Mouse (Mus musculus) urinary bladder, postnatal 14 days (tissue): ENCODE data around the gene Cyp2t4.

ENCODE experiments used
- DNase-seq: peaks from one replicate; pipeline ENCODE4 v3.0.0; 2021; ENCODE audit warnings: low spot score

The Cyp2t4 gene

GRCm38 (mm10) chr7:27153205-27153764 lies at the start of gene Cyp2t4:
TSS of gene Cyp2t4 (plus strand) at chr7:27153714.
- peak; percentile 67 for DNase-seq

DNA sequence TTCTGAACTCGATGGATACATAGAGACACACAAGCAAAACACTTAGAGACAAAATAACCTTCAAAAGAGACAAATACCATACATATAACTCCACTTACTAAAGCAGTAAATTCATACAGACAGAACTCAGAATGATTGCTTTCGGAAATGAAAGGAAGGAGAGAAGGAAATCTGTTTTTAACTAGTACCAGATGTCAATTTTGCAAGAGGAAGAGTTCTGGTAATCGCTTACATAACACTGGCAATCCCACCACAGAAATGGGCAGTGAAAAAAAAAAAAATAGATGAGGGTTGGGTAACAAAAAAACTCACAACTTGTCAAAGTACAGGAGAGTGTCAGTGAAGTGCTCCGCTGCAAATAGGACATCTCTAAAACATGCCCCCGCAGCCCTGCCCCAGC lies 48.6 kb upstream of the Cyp2t4 start:
- no peak for DNase-seq

DNA sequence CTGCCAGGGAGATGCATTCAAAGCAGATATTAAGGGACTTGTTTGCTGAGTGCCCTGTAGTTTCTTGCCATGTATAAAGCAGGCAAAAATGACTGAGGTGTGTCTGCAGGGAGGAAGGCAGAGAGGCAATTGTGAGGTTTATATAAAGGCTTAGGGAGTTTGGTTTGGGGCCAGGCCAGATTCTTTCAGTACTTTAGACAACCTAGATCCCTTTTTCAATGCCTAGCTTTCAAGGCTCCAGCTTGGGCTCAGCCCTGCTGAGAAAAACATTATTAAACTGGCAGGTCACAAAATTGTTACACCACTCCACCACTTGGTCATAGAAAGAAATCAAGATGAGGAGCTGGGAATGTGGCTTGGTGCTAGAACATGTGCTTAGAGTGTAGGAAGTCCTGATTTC lies 43.2 kb upstream of the Cyp2t4 start:
- no peak for DNase-seq

DNA sequence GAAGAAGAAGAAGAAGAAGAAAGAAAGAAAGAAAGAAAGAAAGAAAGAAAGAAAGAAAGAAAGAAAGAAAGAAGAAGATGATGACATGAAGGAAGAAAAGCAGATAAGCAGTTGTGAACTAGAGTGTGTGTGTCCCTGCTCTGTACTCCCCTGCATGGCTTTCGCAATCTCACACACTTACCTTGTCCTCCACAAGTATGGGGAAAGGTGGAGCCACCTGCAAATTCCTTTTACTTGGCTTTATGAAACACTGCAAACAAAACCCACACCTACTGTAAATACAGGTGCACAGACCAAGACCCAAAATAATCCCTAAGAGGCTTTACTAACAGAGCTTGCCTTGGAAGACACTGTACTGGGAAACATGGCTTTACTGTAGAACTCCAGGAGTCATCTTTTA lies 42.5 kb upstream of the Cyp2t4 start:
- DNase-seq, result no peak

DNA sequence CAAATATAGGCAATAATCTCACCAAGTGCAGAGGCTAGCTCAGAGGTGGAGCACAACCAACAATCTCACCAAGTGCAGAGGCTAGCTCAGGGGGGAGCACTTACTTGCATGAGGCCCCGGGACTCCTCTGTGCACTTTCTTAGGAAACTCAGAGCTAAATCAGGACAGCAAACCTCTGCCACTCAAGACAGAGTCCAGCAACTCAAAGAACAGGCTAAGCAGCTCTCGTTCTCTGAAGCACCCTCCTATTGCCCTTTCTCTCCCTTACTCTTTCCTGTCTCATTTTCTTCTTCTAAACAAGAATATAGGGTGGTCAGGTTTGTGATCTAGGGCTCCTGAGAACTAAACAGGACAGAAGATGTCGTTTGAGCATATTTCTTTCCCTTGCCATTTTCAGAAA lies 41.5 kb upstream of the Cyp2t4 start:
- DNase-seq, result no peak

- peak; percentile 22 for DNase-seq
Measured at GRCm38 (mm10) chr7:27118033-27118511, 35.4 kb upstream of the Cyp2t4 start.

DNA sequence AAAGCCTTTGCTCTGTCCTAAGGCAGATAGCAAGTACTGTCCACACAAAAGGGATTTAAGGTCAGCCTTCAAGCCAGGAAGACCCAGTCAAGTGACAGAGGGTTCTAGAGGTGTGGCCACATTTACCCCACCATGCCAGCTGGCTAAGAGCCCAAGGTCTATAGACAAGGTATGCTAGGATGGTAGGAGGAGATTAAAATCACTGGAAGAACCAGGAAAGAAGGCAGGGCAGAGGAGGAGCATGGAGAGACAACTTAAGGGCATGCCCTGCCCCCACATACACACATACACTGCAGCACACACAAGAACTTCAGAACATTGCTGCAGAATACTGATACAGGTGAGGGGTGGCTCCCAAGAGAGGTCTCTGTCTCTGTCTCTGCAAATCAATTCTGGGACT lies 33.8 kb upstream of the Cyp2t4 start, which contains the start of gene Cyp2f2:
Gene Cyp2f2, plus strand, starts transcription at position 234 of the 400 bp plus-strand sequence.
- peak; percentile 14 for DNase-seq

- DNase-seq, result no peak
Measured at GRCm38 (mm10) chr7:27124305-27124832, 29.1 kb upstream of the Cyp2t4 start.

- no peak for DNase-seq
Measured at GRCm38 (mm10) chr7:27124969-27125368, 28.5 kb upstream of the Cyp2t4 start.

GRCm38 (mm10) chr7:27128162-27128561 lies 25.4 kb upstream of the Cyp2t4 start:
- peak; percentile 57 for DNase-seq

DNA sequence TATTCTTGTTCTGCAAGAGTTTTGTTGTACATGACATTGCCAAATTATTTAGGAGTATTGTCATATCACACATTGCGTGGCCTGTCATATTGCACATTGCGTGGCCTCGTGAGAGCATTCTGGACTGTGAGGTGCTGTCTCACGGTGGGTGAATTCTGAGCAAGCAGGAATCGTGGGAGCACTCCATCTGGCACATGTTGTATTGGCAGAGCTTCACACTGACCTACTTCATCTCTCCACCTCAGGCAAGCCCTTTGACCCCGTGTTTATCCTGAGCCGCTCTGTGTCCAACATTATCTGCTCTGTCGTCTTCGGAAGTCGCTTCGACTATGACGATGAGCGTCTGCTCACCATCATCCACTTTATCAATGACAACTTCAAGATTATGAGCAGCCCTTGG lies 24.6 kb upstream of the Cyp2t4 start:
- no peak for DNase-seq

- no peak for DNase-seq
Measured at GRCm38 (mm10) chr7:27129811-27130210, 23.7 kb upstream of the Cyp2t4 start.

DNA sequence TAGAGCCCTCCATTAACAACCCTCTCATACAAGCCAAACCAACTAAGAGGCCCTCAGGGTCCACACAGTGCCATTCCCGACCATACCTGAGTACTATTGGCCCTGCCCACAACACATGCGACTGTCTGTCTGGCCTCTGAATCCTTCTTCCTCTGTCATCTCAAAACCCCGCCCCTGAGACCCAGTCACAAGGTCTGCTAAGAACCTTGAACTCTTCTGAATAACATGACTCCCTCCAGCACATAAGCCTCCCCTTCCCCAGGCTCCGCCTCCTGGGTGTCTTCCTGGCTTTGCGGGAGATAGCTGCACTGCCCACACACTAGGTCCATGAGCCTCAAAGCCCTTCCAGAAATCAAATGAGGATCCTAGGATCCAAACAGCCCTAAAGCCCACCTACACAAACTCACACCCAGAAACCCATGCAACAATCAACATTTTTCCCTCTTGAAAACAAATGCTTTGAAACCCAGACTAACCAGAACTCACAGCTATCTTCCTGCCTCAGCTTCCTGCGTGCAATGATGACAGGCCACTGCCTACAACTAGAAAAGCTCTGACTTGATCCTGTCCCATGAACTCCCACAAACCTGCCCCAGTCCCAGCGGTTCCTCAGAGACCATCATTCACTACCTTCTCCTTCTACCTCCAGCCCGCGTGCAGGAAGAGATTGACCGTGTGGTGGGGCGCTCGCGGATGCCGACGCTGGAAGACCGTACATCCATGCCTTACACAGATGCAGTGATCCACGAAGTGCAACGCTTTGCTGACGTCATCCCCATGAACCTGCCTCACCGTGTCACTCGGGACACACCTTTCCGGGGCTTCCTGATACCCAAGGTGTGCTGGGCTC lies 22.8 kb upstream of the Cyp2t4 start:
- DNase-seq, result no peak

DNA sequence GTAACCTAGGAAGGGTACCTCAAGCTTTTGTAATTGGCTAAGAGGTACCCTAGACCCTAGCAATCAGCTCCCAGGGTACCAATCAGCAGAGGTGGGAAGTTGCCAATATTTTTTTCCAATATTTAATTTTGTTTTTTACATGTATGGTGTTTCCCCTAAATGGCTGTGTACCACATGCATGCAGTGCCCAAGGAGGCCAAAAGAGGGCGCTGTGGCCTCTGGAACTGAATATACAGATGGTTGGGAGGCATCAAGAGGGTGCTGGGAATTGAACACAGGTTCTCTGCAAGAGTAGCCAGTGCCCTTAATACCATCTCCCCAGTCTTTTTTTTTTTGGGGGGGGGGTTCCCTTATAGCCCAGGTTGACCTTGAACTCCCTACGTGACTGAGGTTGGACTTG lies 22.1 kb upstream of the Cyp2t4 start:
- no peak for DNase-seq

GRCm38 (mm10) chr7:27132588-27132987 lies 20.9 kb upstream of the Cyp2t4 start:
- peak; percentile 66 for DNase-seq

GRCm38 (mm10) chr7:27133156-27133555 lies 20.4 kb upstream of the Cyp2t4 start:
- no peak for DNase-seq

DNA sequence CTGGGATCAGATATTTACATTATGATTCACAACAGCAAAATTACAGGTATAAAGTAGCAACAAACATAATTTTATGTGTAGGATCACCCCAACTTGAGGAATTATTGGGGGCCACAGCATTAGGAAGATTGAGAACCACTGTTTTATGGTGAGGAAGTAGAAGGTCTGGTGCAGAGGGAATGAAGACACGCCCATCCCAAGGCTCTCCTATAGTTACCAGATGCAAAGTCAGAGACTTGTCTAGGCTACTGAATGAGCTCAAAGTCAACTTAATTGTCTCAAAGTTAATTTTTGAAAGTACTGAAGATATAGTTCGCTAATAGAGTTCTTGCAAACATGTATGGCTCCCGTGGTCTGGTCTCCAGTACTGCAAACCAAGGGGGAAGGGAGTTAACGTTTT lies 19.8 kb upstream of the Cyp2t4 start:
- no peak for DNase-seq

- DNase-seq, result no peak
Measured at GRCm38 (mm10) chr7:27136410-27136996, 17.0 kb upstream of the Cyp2t4 start.

- DNase-seq, result no peak
Measured at GRCm38 (mm10) chr7:27156005-27156404, 2.5 kb downstream of the Cyp2t4 start.

DNA sequence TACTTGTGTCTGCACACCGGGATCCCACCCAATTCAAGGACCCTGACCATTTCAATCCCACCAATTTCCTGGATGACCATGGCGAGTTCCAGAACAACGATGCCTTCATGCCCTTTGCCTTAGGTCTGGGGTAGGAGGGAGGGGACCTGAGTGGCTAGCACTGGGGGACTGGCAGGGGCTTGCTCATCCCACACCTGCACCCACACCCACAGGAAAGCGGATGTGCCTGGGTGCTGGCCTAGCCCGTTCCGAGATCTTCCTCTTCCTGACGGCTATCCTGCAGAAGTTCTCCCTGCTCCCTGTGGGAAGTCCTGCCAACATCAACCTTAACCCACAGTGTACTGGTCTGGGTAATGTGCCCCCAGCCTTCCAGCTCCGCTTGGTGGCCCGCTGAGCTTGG lies 4.7 kb downstream of the Cyp2t4 start:
- DNase-seq, result no peak

- DNase-seq, result no peak
Measured at GRCm38 (mm10) chr7:27159256-27159655, 5.7 kb downstream of the Cyp2t4 start.

GRCm38 (mm10) chr7:27159882-27160281 lies 6.4 kb downstream of the Cyp2t4 start:
- peak; percentile 84 for DNase-seq

DNA sequence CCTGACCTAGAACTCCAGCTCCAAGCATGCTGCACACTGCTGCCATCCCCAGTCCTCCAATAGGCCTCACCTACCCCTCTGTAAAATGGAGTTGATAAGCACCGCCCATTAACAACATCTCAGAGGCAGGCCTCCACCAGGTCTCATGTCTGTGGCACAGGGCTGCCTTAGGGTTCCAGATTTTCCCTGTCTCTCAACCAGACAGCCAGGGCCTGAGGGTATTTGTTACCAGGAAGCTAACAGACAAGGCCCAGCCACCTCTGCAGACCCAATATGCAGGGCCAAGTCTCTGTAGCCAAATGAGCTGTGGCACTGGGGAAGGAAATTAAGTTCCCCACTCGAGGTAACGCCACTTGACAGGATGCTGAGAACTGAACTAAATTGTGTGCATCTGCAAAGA lies 7.4 kb downstream of the Cyp2t4 start:
- DNase-seq, result no peak
